Mouse (Mus musculus) midbrain, embryonic 16.5 days (tissue): ENCODE results near the gene Usp6nl. TPM values are rescaled to one million over a fixed set of nuclear protein-coding genes. Genes with fewer than 3 reads are reported as not detected.

Experiments
- ATAC-seq: fragments of 200-750 bp; cut with Nextera tagmentation; 2 replicates; pipeline ENCODE4 v1.8.0; 2017; ENCODE audit warnings: moderate TSS enrichment
- H3K27ac ChIP-seq: fragments of 300-500 bp; sonication (generic); 2 replicates; pipeline ENCODE4 v1.5.1; 2014; ENCODE audit warnings: mild to moderate bottlenecking, low read length, mixed read lengths
- H3K27me3 ChIP-seq: fragments of 300-500 bp; sonication (generic); 2 replicates; pipeline ENCODE4 v1.6.1; 2014; ENCODE audit warnings: low read depth, low read length, mixed read lengths; ENCODE audit not compliant: control insufficient read depth, insufficient read depth
- H3K36me3 ChIP-seq: fragments of 300-500 bp; sonication (generic); 2 replicates; pipeline ENCODE4 v1.6.1; 2014; ENCODE audit warnings: mild to moderate bottlenecking, low read length, moderate library complexity, mixed read lengths; ENCODE audit not compliant: control insufficient read depth, insufficient read depth
- H3K4me1 ChIP-seq: fragments of 300-500 bp; sonication (generic); 2 replicates; pipeline ENCODE4 v1.6.1; 2014; ENCODE audit warnings: mild to moderate bottlenecking, low read length, mixed read lengths; ENCODE audit not compliant: control insufficient read depth, insufficient read depth
- H3K4me2 ChIP-seq: fragments of 300-500 bp; sonication (generic); 2 replicates; pipeline ENCODE4 v1.6.1; 2014; ENCODE audit warnings: mild to moderate bottlenecking, low read length, mixed read lengths
- H3K4me3 ChIP-seq: fragments of 300-500 bp; sonication (generic); 2 replicates; pipeline ENCODE4 v1.5.1; 2014; ENCODE audit warnings: low read depth, mild to moderate bottlenecking, low read length, moderate library complexity, mixed read lengths
- H3K9ac ChIP-seq: fragments of 300-500 bp; sonication (generic); 2 replicates; pipeline ENCODE4 v1.6.1; 2014; ENCODE audit warnings: low read depth, low read length, mixed read lengths
- H3K9me3 ChIP-seq: fragments of 300-500 bp; sonication (generic); replicated peaks from 2 replicates; pipeline ENCODE4 v1.6.1; 2014; ENCODE audit warnings: mild to moderate bottlenecking, low read length, mixed read lengths; ENCODE audit not compliant: control insufficient read depth, poor library complexity, severe bottlenecking
- WGBS: fragments of 180-500 bp; shearing (Covaris S2); extraction: QIAGEN DNeasy Blood & Tissue Kit; methylation state at CpG from one replicate; pipeline ENCODE4 v1.1.7; 2014; 5-methylcytosine and 5-hydroxymethylcytosine counted together
- polyA plus RNA-seq: library from polyadenylated mRNA; unstranded; fragments of >200 nt; fragmentation: Nextera tagmentation; extraction: Ambion mirVana; gene quantifications from 2 replicates; pipeline ENCODE4 v1.2.1, GENCODE M21; 2015

Gene Usp6nl
- polyA plus RNA-seq, 1 experiment from 2014 or later: 6.2 TPM

DNA sequence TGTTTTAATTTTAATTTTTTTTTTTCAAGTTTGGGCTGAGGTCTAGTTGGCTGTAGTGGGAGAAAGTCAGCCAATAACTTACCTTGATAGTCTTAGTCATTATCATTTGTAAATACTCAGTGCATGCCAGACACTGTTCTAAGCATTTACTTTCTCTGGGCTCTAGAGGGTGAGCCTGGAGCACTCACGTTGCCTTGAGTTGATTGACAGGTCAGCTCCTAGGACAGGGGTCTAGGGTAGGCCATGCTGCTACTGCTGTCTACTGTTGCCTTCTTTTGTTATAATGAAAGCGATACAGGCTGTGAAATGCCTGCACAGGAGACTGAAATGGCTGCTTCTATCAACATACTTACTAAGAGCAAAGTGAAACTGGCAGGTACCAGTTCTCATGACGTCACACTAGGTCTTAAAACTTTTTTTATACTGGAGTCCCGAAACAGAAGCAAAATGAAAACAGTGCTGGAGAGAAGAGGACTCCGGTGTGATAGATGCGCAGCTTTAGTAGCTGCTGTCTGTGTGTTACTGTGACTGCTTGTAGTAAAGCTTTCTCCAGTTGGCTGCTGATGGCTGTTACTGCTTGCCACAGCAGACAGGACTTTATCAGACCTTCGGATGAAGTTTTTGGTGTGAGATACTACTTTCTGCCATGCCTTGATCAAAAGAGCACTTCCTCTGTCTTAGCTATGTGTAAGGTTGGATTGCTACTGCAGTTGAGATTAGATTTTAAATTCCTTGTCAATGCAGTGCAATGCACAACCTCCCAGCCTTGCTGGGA, 73.6 kb downstream of the Usp6nl start:
- Histone ChIP-seq H3K4me2 (no peak overlapping the region), H3K9me3 (no peaks in the 10 kb centered on the region), H3K36me3 (no peaks in the 10 kb centered on the region), H3K4me1 (no peaks in the 10 kb centered on the region), H3K27me3 (no peaks in the 10 kb centered on the region), H3K4me3 (no peak overlapping the region), H3K9ac (no peak overlapping the region), H3K27ac (no peak overlapping the region)
- ATAC-seq: no peak
- 73% methylated on average over 7 of the region's 7 CpGs for WGBS

DNA sequence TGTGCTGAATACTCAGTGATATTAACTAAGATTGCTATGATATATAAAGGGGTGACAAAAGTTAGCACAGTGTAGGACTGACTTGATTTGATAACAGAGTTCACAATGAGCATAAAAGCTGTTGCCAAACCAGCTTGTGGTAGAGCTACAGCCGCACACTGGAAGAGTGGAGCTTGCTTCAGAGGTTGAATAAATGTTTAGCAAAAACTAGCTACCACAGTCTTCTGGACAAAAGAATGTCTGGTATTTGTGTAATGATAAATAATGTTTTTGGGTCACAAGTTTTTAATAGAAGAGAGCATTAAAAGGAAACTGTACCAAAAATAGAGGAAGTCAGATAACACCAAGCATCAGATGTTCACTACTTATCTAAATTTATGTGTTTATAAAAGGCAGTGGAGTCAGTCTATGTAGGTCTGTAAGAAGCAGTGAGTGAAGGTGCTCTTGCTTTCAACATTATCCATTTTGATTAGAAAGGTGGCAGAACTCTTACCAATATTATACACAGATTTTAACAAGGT, 74.2 kb downstream of the Usp6nl start:
- no peaks in the 10 kb centered on the region for H3K9me3 ChIP-seq
- WGBS: 72% methylated on average over 1 of the region's 1 CpGs
- no peaks in the 10 kb centered on the region for H3K36me3 ChIP-seq
- ATAC-seq: no peak
- H3K4me1 ChIP-seq: no peaks in the 10 kb centered on the region
- H3K27ac ChIP-seq: no peak overlapping the region
- no peak overlapping the region for H3K4me2 ChIP-seq
- H3K4me3 ChIP-seq: no peak overlapping the region
- no peak overlapping the region for H3K9ac ChIP-seq
- no peaks in the 10 kb centered on the region for H3K27me3 ChIP-seq

DNA sequence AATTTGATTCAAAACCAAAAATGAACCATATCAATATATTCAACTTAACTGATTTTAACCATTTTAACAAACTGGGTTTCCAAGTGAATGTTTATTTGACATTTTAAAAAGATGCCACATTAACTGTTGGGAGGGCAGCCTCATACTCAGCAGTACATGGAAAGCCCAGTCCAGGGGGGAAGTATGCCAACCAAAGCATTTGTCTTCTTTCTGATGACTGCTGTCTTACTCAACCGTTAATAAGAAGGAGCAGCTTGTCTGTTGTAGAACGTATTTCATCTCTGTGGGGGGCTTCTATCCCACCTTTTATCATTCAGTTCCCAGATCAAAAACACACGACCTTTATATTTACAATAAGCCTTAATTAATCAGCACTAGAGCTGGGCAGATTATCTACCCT, 74.7 kb downstream of the Usp6nl start:
- no peaks in the 10 kb centered on the region for H3K4me1 ChIP-seq
- no peak overlapping the region for H3K27ac ChIP-seq
- no peaks in the 10 kb centered on the region for H3K27me3 ChIP-seq
- WGBS: 26% methylated on average over 3 of the region's 3 CpGs
- H3K9me3 ChIP-seq: no peaks in the 10 kb centered on the region
- ATAC-seq: no peak
- H3K4me3 ChIP-seq: no peak overlapping the region
- no peak overlapping the region for H3K9ac ChIP-seq
- no peaks in the 10 kb centered on the region for H3K36me3 ChIP-seq
- no peak overlapping the region for H3K4me2 ChIP-seq

DNA sequence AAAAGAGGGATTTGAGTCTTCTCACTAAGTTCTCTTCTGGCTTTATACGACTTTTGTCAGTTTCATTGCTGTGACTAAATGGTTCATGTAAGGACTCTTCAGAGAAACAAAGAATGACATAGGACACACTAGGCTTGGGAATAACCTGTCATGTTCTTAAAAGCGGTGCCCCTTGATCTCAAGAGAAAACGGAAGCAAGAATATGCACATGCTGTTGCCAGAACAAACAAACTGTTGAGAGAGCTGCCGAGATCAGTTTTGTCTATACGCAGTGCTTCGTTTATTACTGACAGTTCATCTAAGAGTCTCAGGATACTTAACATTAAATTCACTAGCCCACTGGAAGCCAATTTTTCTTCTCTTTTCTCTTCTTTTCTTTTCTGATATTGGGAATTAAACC, 76.4 kb downstream of the Usp6nl start:
- Histone ChIP-seq H3K36me3 (no peaks in the 10 kb centered on the region), H3K9me3 (no peaks in the 10 kb centered on the region), H3K27me3 (no peaks in the 10 kb centered on the region), H3K4me1 (peaks cover 9% of the 10 kb centered on the region), H3K27ac (no peak overlapping the region), H3K4me2 (no peak overlapping the region), H3K4me3 (no peak overlapping the region), H3K9ac (no peak overlapping the region)
- 73% methylated on average over 6 of the region's 6 CpGs for WGBS
- no peak for ATAC-seq

DNA sequence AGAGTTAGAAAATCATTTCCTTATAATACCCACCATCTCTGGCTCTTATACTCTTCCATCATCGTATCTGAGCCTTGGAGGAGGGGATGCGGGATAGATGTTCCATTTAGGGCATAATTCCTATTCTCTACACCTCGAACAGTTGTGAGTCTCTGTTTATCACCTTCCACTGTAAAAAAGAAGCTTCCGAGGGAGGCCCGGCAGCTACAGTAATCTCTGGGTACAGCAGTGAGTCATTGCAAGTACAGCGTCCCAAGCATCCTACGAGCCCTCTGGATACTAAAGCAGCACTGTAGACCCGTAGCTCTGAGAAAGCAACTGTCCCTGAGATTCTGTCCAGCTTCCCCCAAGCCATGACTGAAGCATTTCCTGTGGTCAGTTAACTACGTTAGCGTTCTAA, 78.6 kb downstream of the Usp6nl start:
- no peak for ATAC-seq
- H3K9ac ChIP-seq: no peak overlapping the region
- H3K36me3 ChIP-seq: no peaks in the 10 kb centered on the region
- H3K4me2 ChIP-seq: no peak overlapping the region
- no peaks in the 10 kb centered on the region for H3K27me3 ChIP-seq
- H3K27ac ChIP-seq: no peak overlapping the region
- H3K4me1 ChIP-seq: peaks cover 13% of the 10 kb centered on the region
- no peak overlapping the region for H3K4me3 ChIP-seq
- WGBS: 92% methylated on average over 10 of the region's 10 CpGs
- H3K9me3 ChIP-seq: no peaks in the 10 kb centered on the region

DNA sequence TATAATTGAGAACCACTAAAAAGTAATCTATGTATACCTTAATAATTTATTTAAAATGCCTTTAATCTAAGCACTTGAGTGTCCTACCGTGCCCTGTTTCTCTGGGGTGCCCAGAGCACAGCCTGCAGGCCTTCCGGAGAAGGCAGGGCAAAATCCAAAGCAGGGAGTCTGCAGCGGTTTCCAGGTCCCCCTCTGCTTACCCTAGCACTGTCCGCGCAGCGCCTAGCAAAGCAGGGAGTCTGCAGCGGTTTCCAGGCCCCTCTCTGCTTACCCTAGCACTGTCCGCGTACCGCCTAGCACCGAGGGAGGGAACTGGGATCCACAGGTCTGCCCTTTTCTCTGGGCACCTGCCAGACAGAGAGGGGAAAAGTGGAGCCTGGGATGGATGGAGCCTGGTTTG, 80.9 kb downstream of the Usp6nl start:
- peak; percentile 57; the same call in 1 of the 2 replicates for ATAC-seq
- no peak overlapping the region for H3K4me3 ChIP-seq
- H3K9me3 ChIP-seq: no peaks in the 10 kb centered on the region
- no peak overlapping the region for H3K4me2 ChIP-seq
- peak overlapping the region; percentile 46; the same call in 1 of the 2 replicates for H3K9ac ChIP-seq
- H3K4me1 ChIP-seq: peaks cover 13% of the 10 kb centered on the region
- H3K27me3 ChIP-seq: no peaks in the 10 kb centered on the region
- 6% methylated on average over 11 of the region's 11 CpGs for WGBS
- no peak overlapping the region; the same call in 1 of the 2 replicates for H3K27ac ChIP-seq
- no peaks in the 10 kb centered on the region for H3K36me3 ChIP-seq

DNA sequence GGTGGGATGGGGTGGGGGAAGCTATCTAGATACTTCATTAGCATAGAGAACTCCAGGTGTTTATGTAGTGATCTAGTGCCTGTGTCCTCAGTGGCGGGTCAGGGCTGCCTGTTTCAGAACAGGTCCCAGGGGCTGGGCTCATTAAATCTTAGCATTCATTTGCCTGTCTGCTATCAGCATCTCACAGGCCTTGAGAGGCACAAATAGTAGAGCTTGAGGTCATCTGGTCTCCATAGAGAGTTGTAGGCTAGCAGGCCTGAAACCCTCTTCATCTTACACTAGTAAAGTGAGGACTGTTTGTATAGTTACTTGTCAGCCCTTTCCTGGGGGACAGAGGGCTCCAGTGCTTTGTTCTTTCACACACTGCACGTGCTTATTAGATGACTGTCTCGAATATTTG, 81.5 kb downstream of the Usp6nl start:
- H3K9me3 ChIP-seq: no peaks in the 10 kb centered on the region
- peaks cover 13% of the 10 kb centered on the region for H3K4me1 ChIP-seq
- H3K36me3 ChIP-seq: no peaks in the 10 kb centered on the region
- no peak overlapping the region for H3K9ac ChIP-seq
- no peak overlapping the region for H3K4me3 ChIP-seq
- no peak for ATAC-seq
- H3K4me2 ChIP-seq: no peak overlapping the region
- H3K27ac ChIP-seq: no peak overlapping the region
- no peaks in the 10 kb centered on the region for H3K27me3 ChIP-seq
- 39% methylated on average over 3 of the region's 3 CpGs for WGBS

DNA sequence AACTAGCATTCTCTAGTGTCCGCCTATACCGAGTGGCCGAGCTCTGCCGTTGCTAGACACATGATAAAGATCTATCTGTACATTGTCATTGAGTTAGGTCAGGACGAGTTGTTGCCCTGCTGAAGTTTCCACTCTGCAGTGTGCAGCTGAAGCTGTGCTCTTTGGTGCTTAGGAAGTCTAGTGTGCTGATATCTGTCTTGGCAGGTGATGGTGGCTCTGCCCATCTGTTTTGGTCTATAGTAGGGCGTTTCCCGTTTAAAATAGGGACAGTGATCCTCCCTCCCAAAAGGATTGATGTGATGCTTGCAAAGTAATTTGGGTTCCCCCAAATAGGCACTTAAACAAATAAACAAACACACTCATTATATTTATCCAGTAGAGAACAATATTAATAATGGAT, 82.2 kb downstream of the Usp6nl start:
- H3K9ac ChIP-seq: no peak overlapping the region
- H3K27me3 ChIP-seq: no peaks in the 10 kb centered on the region
- no peak overlapping the region for H3K27ac ChIP-seq
- H3K9me3 ChIP-seq: no peaks in the 10 kb centered on the region
- H3K4me2 ChIP-seq: no peak overlapping the region
- 0 out of 2 replicates have a peak, but pooled peaks have one; percentile 6 for ATAC-seq
- no peak overlapping the region for H3K4me3 ChIP-seq
- WGBS: 75% methylated on average over 7 of the region's 7 CpGs
- H3K4me1 ChIP-seq: peaks cover 14% of the 10 kb centered on the region
- no peaks in the 10 kb centered on the region for H3K36me3 ChIP-seq
